Mouse (Mus musculus) small intestine, adult 2 months (tissue): Measurements from ENCODE around the gene Slc25a19.

Experiments
- CTCF ChIP-seq: fragments of 200-500 bp; IDR thresholded peaks from 2 replicates; pipeline ENCODE4 v1.5.1; 2012; ENCODE audit warnings: low read depth, mild to moderate bottlenecking, control low read depth, inconsistent platforms, low read length, moderate library complexity, mixed read lengths; ENCODE audit not compliant: insufficient replicate concordance, insufficient read length; ENCODE audit errors: extremely low read depth
- POLR2A ChIP-seq: fragments of 200-500 bp; IDR thresholded peaks from 2 replicates; pipeline ENCODE4 v1.6.1; 2012; ENCODE audit warnings: low read depth, mild to moderate bottlenecking, control low read depth, inconsistent platforms, low read length, moderate library complexity

- TF ChIP-seq POLR2A = no peak
- TF ChIP-seq CTCF = no peak
Observed at GRCm38 (mm10) chr11:115639540-115639939, 11.4 kb upstream of the Slc25a19 start.
